Mouse (Mus musculus) liver, embryonic 18 days (tissue): ENCODE measurements around the gene Ptprk. TPM values are rescaled to one million over a fixed set of nuclear protein-coding genes. Genes with fewer than 3 reads are reported as not detected.

Experiments used
- polyA plus RNA-seq: library from polyadenylated mRNA; depleted of rRNA; stranded (reverse); fragments of >200 nt; gene quantifications from 2 replicates; pipeline ENCODE4 v1.2.3, GENCODE M21; 2012; rRNA removed

Ptprk gene
- polyA plus RNA-seq = 6.7 and 8.0 TPM in 2 replicates

GRCm38 (mm10) chr10:28074653-28075451, at the start of gene Ptprk:
Gene Ptprk, plus strand, starts transcription at chr10:28074820.

